Mouse (Mus musculus) myocyte (in vitro differentiated cells): ENCODE results near the gene Ulk3.

Experiments used
- CEBPB ChIP-seq: IDR thresholded peaks from 2 replicates; pipeline ENCODE4 v1.6.1; 2011; ENCODE audit warnings: mild to moderate bottlenecking, moderate library complexity; ENCODE audit not compliant: poor library complexity, insufficient read depth, severe bottlenecking
- MAX ChIP-seq: IDR thresholded peaks from one replicate; pipeline ENCODE4 v1.6.1; 2011; ENCODE audit warnings: low read depth, mild to moderate bottlenecking, control low read depth
- MYOG ChIP-seq, 3 experiments: IDR thresholded peaks; one replicate each; pipeline ENCODE4 v1.6.1; 2011; ENCODE audit warnings: control low read depth in 2 of 3, low read depth in 2 of 3, mild to moderate bottlenecking in 2 of 3; ENCODE audit not compliant: insufficient read length in 2 of 3, control insufficient read depth in 1 of 3, insufficient read depth in 1 of 3
- POLR2A ChIP-seq: IDR thresholded peaks from one replicate; pipeline ENCODE4 v1.6.1; 2011; ENCODE audit warnings: low read depth, mild to moderate bottlenecking, control low read depth, moderate library complexity; ENCODE audit not compliant: insufficient read length
- POLR2AphosphoS2 ChIP-seq: IDR thresholded peaks from one replicate; pipeline ENCODE4 v1.6.1; 2011; ENCODE audit warnings: low read depth, control low read depth; ENCODE audit not compliant: insufficient read length
- REST ChIP-seq: IDR thresholded peaks from one replicate; pipeline ENCODE4 v1.6.1; 2011; ENCODE audit warnings: mild to moderate bottlenecking, control low read depth, moderate library complexity; ENCODE audit not compliant: insufficient read depth, insufficient read length
- TCF12 ChIP-seq: IDR thresholded peaks from one replicate; pipeline ENCODE4 v1.6.1; 2011; ENCODE audit warnings: mild to moderate bottlenecking, control low read depth; ENCODE audit not compliant: poor library complexity, insufficient read depth, severe bottlenecking
- USF1 ChIP-seq: IDR thresholded peaks from one replicate; pipeline ENCODE4 v1.6.1; 2011; ENCODE audit warnings: low read depth, mild to moderate bottlenecking, control low read depth, moderate library complexity

DNA sequence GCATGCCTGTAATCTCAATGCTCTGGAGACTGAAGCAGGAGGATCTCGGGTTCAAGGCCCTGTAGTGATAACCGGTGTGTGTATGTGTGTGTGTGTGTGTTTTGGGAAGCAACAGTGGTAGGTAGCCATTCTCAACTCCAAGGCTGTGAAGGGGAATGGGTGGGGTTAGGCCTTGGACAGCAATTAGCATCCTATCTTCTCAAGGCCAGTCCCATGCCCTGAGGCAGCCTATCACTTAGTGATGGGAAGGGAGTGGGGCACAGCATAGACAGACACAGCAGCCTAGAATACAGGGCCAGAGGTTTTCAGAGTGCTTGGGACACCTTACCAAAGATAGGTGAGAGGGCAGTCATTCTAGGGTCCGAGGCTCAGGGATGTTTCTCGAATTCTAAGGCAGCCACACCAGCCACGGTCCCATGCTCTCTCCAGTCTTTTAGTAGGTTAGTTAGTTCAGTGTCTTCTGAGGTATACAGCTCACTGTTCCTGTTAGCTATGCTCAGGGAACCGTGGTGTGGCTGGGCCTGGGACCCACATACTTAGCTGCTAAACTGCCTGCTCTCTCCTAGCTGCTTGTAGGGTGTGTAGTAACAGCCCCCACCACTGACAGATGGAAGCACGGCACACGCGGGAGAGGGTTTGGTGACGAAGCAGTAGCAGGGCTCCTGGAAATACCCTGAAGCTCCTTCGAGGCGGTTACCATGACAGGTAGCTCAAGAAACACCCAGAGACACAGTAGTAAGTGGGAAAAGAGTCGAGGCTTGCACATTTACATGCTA is 52.7 kb downstream of the Ulk3 start:
- TF ChIP-seq MAX (no peak), POLR2AphosphoS2 (no peak), TCF12 (no peak), POLR2A (no peak), MYOG (IDR thresholded peaks at IDR 0.05; ENCODE audit: control insufficient read depth in 1 of 3, insufficient read depth in 1 of 3, insufficient read length in 2 of 3, low read depth in 2 of 3) (no peak), CEBPB (no peak), USF1 (no peak), REST (no peak)
